Mouse (Mus musculus): ENCODE data around the gene Wdr59. TPM values are rescaled to one million over a fixed set of nuclear protein-coding genes. Genes with fewer than 3 reads are reported as not detected.

The Wdr59 gene
- total RNA-seq, 2 experiments from 2014 or later, result 20.3 to 21.7 TPM

- DNase-seq (ENCODE audit: low spot score in 2 of 2), result no peak
- intact Hi-C loops (cut with DNase I), result no loop called here
These were observed 86.6 kb downstream of the Wdr59 start for GRCm38 (mm10) chr8:111435071-111435828.

- intact Hi-C loops (cut with DNase I), result no loop called here
- no peak for DNase-seq (ENCODE audit: low spot score in 2 of 2)
These were observed 97.2 kb downstream of the Wdr59 start for GRCm38 (mm10) chr8:111424646-111425045.

GRCm38 (mm10) chr8:111424181-111424580 is 97.7 kb downstream of the Wdr59 start:
- intact Hi-C loops (cut with DNase I), result no loop called here
- no peak for DNase-seq (ENCODE audit: low spot score in 2 of 2)

GRCm38 (mm10) chr8:111422614-111423013 is 99.3 kb downstream of the Wdr59 start:
- intact Hi-C loops (cut with DNase I), result no loop called here
- DNase-seq (ENCODE audit: low spot score in 2 of 2), result no peak

- DNase-seq (ENCODE audit: low spot score in 2 of 2), result no peak
- intact Hi-C loops (cut with DNase I), result no loop called here
These were observed 102.7 kb downstream of the Wdr59 start for GRCm38 (mm10) chr8:111419171-111419570.

- intact Hi-C loops (cut with DNase I), result no loop called here
- DNase-seq (ENCODE audit: low spot score in 2 of 2), result no peak
These were observed 103.3 kb downstream of the Wdr59 start for GRCm38 (mm10) chr8:111418601-111419000.

GRCm38 (mm10) chr8:111417222-111417621 is 104.7 kb downstream of the Wdr59 start:
- no peak for DNase-seq (ENCODE audit: low spot score in 2 of 2)
- intact Hi-C loops (cut with DNase I), result no loop called here

GRCm38 (mm10) chr8:111403391-111403790 is 118.5 kb downstream of the Wdr59 start:
- DNase-seq (ENCODE audit: low spot score in 2 of 2), result no peak
- intact Hi-C loops (cut with DNase I), result no loop called here

Small RNAs within 50 kb of the gene (microRNA-seq; reads per million reads assigned to microRNA genes)
- not detected for gene Mir1957b

Other genes starting within 250 kb of the Wdr59 start
- gene Rfwd3, start 221.9 kb downstream of the Wdr59 start, total RNA-seq (2021), result 10 to 100 TPM; 20.2 to 20.5 TPM
- under 1 TPM; 0.20 to 0.23 TPM for gene Mlkl, start 183.9 kb downstream of the Wdr59 start, total RNA-seq (2021)
- 10 to 100 TPM; 20.4 to 31.0 TPM for gene Fa2h, start 128.3 kb downstream of the Wdr59 start, total RNA-seq (2021)
- gene Znrf1, start 14.0 kb upstream of the Wdr59 start, total RNA-seq (2021), result 100 to 1,000 TPM; 154 to 166 TPM
- 1 to 10 TPM; 9.7 TPM for gene Ldhd, start 108.3 kb upstream of the Wdr59 start, total RNA-seq (2021)
- gene Zfp1, start 121.3 kb upstream of the Wdr59 start, total RNA-seq (2021), result 10 to 100 TPM; 22.7 to 24.6 TPM
- not detected for gene Ctrb1, start 168.9 kb upstream of the Wdr59 start, total RNA-seq (2021)
- gene Bcar1, start 221.7 kb upstream of the Wdr59 start, total RNA-seq (2021), result 10 to 100 TPM; 51.8 to 53.9 TPM

Data from left cerebral cortex, postnatal 36 days (tissue).